Mouse (Mus musculus): Measurements from ENCODE around the gene Vmn1r127. TPM values are rescaled to one million over a fixed set of nuclear protein-coding genes. Genes with fewer than 3 reads are reported as not detected.
"Not testable (repeated sequence)": the region's sequence is repeated elsewhere in the genome, so short reads cannot be mapped to it uniquely, and the experiment has no call there.

Vmn1r127 gene
- polyA plus RNA-seq (2014; fragmentation: Nextera tagmentation; extraction: Ambion mirVana) = not detected in 2 replicates

GRCm38 (mm10) chr7:21319761-21320160, at the start of gene Vmn1r127:
Gene Vmn1r127, minus strand, starts transcription at chr7:21319861.
- WGBS = no CpG with 5 or more reads among the region's 3 CpGs
- DNase-seq; H3K9me3 ChIP-seq (ENCODE audit: control insufficient read depth, low read length); H3K27ac ChIP-seq (replicated peaks; ENCODE audit: low read depth, low read length); ATAC-seq (ENCODE audit: low FRiP score, low TSS enrichment); H3K4me2 ChIP-seq (ENCODE audit: low read length); H3K4me1 ChIP-seq (ENCODE audit: control insufficient read depth, insufficient read depth, low read length); H3K36me3 ChIP-seq (ENCODE audit: control insufficient read depth, insufficient read depth, low read length); H3K9ac ChIP-seq (replicated peaks; ENCODE audit: low read length); H3K4me3 ChIP-seq (replicated peaks; ENCODE audit: low read depth, low read length); H3K27me3 ChIP-seq (ENCODE audit: control insufficient read depth, insufficient read depth, low read length): not testable (repeated sequence)

DNA sequence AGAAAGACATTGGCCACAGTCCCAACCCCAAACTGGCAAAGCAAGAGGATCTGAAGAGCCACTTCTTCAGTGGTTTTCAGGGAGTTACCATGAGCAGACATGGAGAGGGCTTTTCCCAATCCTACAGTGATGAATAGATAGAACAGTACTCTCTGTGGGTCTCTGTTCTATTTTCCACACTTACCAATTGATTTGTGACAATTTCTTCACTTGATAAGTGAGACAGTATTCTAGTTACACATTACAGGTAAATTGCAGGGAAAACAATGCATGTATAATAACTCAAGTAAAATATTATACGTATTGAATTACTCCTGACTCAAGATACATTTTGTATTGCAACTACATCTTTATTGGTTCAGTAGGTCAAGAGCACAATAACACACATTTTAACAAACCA, 41.5 kb upstream of the Vmn1r127 start, which contains the start of gene Vmn1r129:
Gene Vmn1r129, minus strand, starts transcription at position 101 of the 400 bp plus-strand sequence.
- H3K9me3 ChIP-seq (ENCODE audit: control insufficient read depth, low read length); H3K27me3 ChIP-seq (ENCODE audit: control insufficient read depth, insufficient read depth, low read length); H3K36me3 ChIP-seq (ENCODE audit: control insufficient read depth, insufficient read depth, low read length); DNase-seq; ATAC-seq (ENCODE audit: low FRiP score, low TSS enrichment); H3K4me3 ChIP-seq (replicated peaks; ENCODE audit: low read depth, low read length); H3K4me1 ChIP-seq (ENCODE audit: control insufficient read depth, insufficient read depth, low read length); H3K4me2 ChIP-seq (ENCODE audit: low read length); H3K9ac ChIP-seq (replicated peaks; ENCODE audit: low read length); H3K27ac ChIP-seq (replicated peaks; ENCODE audit: low read depth, low read length): not testable (repeated sequence)
- WGBS = no CpG with 5 or more reads among the region's 1 CpGs

DNA sequence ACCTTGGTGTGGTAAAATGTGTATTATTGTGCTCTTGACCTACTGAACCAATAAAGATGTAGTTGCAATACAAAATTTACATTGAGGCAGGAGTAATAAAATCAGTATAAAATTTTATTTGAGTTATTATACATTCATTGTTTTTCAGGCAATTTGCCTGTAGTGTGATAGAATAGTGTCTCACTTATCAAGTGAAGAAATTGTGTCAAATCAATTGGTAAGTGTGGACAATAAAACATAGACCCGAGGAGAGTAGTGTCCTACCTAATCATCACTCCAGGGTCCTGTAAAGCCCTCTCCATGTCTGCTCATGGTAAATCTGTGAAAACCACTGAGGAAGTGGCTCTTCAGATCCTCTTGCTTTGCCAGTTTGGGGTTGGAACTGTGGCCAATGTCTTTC, 29.4 kb upstream of the Vmn1r127 start, which contains the start of gene Vmn1r128:
Gene Vmn1r128, plus strand, starts transcription at position 301 of the 400 bp plus-strand sequence.
- not testable (repeated sequence) for H3K36me3 ChIP-seq (ENCODE audit: control insufficient read depth, insufficient read depth, low read length); H3K27me3 ChIP-seq (ENCODE audit: control insufficient read depth, insufficient read depth, low read length); H3K4me2 ChIP-seq (ENCODE audit: low read length); H3K9ac ChIP-seq (replicated peaks; ENCODE audit: low read length); H3K9me3 ChIP-seq (ENCODE audit: control insufficient read depth, low read length); H3K4me1 ChIP-seq (ENCODE audit: control insufficient read depth, insufficient read depth, low read length); ATAC-seq (ENCODE audit: low FRiP score, low TSS enrichment); DNase-seq; H3K27ac ChIP-seq (replicated peaks; ENCODE audit: low read depth, low read length); H3K4me3 ChIP-seq (replicated peaks; ENCODE audit: low read depth, low read length)
- 82% methylated on average over 1 of the region's 1 CpGs for WGBS

DNA sequence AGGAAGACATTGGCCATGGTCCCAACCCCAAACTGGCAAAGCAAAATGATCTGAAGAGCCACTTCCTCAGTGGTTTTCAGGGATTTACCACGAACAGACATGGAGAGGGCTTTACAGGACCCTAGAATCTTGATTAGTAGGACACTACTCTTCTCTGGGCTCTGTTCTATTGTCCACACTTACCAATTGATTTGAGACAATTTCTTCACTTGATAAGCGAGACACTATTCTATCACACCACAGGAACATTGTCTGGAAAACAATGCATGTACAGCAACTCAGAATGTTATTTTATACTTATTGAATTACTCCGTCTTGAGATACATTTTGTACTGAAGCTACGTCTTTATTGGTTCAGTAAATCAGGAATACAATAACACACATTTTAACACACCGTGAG, 18.3 kb downstream of the Vmn1r127 start, which contains the start of gene Vmn1r126:
Gene Vmn1r126, minus strand, starts transcription at position 101 of the 400 bp plus-strand sequence.
- DNase-seq; ATAC-seq (ENCODE audit: low FRiP score, low TSS enrichment); H3K4me2 ChIP-seq (ENCODE audit: low read length); H3K4me3 ChIP-seq (replicated peaks; ENCODE audit: low read depth, low read length); H3K4me1 ChIP-seq (ENCODE audit: control insufficient read depth, insufficient read depth, low read length); H3K36me3 ChIP-seq (ENCODE audit: control insufficient read depth, insufficient read depth, low read length); H3K9ac ChIP-seq (replicated peaks; ENCODE audit: low read length); H3K9me3 ChIP-seq (ENCODE audit: control insufficient read depth, low read length); H3K27ac ChIP-seq (replicated peaks; ENCODE audit: low read depth, low read length); H3K27me3 ChIP-seq (ENCODE audit: control insufficient read depth, insufficient read depth, low read length): not testable (repeated sequence)
- WGBS = no CpG with 5 or more reads among the region's 5 CpGs

- not testable (repeated sequence) for H3K36me3 ChIP-seq (ENCODE audit: control insufficient read depth, insufficient read depth, low read length); H3K9me3 ChIP-seq (ENCODE audit: control insufficient read depth, low read length); H3K4me1 ChIP-seq (ENCODE audit: control insufficient read depth, insufficient read depth, low read length); H3K27ac ChIP-seq (replicated peaks; ENCODE audit: low read depth, low read length); H3K4me3 ChIP-seq (replicated peaks; ENCODE audit: low read depth, low read length); H3K27me3 ChIP-seq (ENCODE audit: control insufficient read depth, insufficient read depth, low read length); ATAC-seq (ENCODE audit: low FRiP score, low TSS enrichment); DNase-seq; H3K9ac ChIP-seq (replicated peaks; ENCODE audit: low read length); H3K4me2 ChIP-seq (ENCODE audit: low read length)
- WGBS = 62% methylated on average over 3 of the region's 3 CpGs
Measured at GRCm38 (mm10) chr7:21271879-21272278, 47.8 kb downstream of the Vmn1r127 start, which contains the start of gene Vmn1r125. Gene Vmn1r125, plus strand, starts transcription at chr7:21272179.

Other genes starting within 250 kb of the Vmn1r127 start
- gene Vmn1r121, start 221.3 kb downstream of the Vmn1r127 start, polyA plus RNA-seq (2014; fragmentation: Nextera tagmentation; extraction: Ambion mirVana) = not detected in 2 replicates
- not detected in 2 replicates for gene Vmn1r122, start 185.7 kb downstream of the Vmn1r127 start, polyA plus RNA-seq (2014; fragmentation: Nextera tagmentation; extraction: Ambion mirVana)
- not detected in 2 replicates for gene Vmn1r123, start 157.7 kb downstream of the Vmn1r127 start, polyA plus RNA-seq (2014; fragmentation: Nextera tagmentation; extraction: Ambion mirVana)
- not detected in 2 replicates for gene Gm5157, start 129.4 kb downstream of the Vmn1r127 start, polyA plus RNA-seq (2014; fragmentation: Nextera tagmentation; extraction: Ambion mirVana)
- not detected in 2 replicates for gene Vmn1r124, start 59.2 kb downstream of the Vmn1r127 start, polyA plus RNA-seq (2014; fragmentation: Nextera tagmentation; extraction: Ambion mirVana)
- gene Vmn1r125, start 47.7 kb downstream of the Vmn1r127 start, polyA plus RNA-seq (2014; fragmentation: Nextera tagmentation; extraction: Ambion mirVana) = not detected in 2 replicates
- not detected in 2 replicates for gene Vmn1r126, start 18.4 kb downstream of the Vmn1r127 start, polyA plus RNA-seq (2014; fragmentation: Nextera tagmentation; extraction: Ambion mirVana)
- not detected in 2 replicates for gene Vmn1r128, start 29.5 kb upstream of the Vmn1r127 start, polyA plus RNA-seq (2014; fragmentation: Nextera tagmentation; extraction: Ambion mirVana)
- not detected in 2 replicates for gene Vmn1r129, start 41.4 kb upstream of the Vmn1r127 start, polyA plus RNA-seq (2014; fragmentation: Nextera tagmentation; extraction: Ambion mirVana)
- not detected in 2 replicates for gene Gm6882, start 112.9 kb upstream of the Vmn1r127 start, polyA plus RNA-seq (2014; fragmentation: Nextera tagmentation; extraction: Ambion mirVana)
- not detected in 2 replicates for gene Vmn1r130, start 191.9 kb upstream of the Vmn1r127 start, polyA plus RNA-seq (2014; fragmentation: Nextera tagmentation; extraction: Ambion mirVana)
- not detected in 2 replicates for gene Vmn1r131, start 226.2 kb upstream of the Vmn1r127 start, polyA plus RNA-seq (2014; fragmentation: Nextera tagmentation; extraction: Ambion mirVana)

Data from midbrain, embryonic 14.5 days (tissue).